Mouse (Mus musculus) adrenal gland, adult 18-20 months (tissue): ENCODE results near the gene Tor1aip1. TPM values are rescaled to one million over a fixed set of nuclear protein-coding genes. Genes with fewer than 3 reads are reported as not detected.
"Not testable (repeated sequence)": the region's sequence is repeated elsewhere in the genome, so short reads cannot be mapped to it uniquely, and the experiment has no call there.

Experiments
- DNase-seq, 2 experiments: peaks; one replicate each; pipeline ENCODE4 v3.0.0; 2021 to 2022; ENCODE audit warnings: low spot score in 2 of 2
- long read RNA-seq, 2 experiments: library from polyadenylated mRNA; stranded (forward); transcript quantifications; one replicate each; pipeline ENCODE4 v2.0.0; 2021
- total RNA-seq, 2 experiments: library from RNA; stranded (reverse); gene quantifications; 1 replicate in 1 of 2; 2 replicates in 1 of 2; pipeline ENCODE4 v1.2.3; 2021

Gene Tor1aip1
- 100 to 1,000 TPM; 102 to 127 TPM for total RNA-seq
- long read RNA-seq, experiment 1, full-length matches to known transcripts, result 15 of 16 reads
- long read RNA-seq, experiment 1, partial matches to known transcripts, result 1 of 16 reads
- long read RNA-seq, experiment 1, other reads (novel, unspliced or antisense), result 0 of 16 reads
- long read RNA-seq, experiment 2, full-length matches to known transcripts, result 27 of 31 reads
- long read RNA-seq, experiment 2, partial matches to known transcripts, result 1 of 31 reads
- long read RNA-seq, experiment 2, other reads (novel, unspliced or antisense), result 3 of 31 reads

- peak; percentile 93 to 95 for DNase-seq
These were observed at the start of gene Tor1aip1 for GRCm38 (mm10) chr1:156035930-156036737. Gene Tor1aip1 (minus strand): TSS chr1:156036480.

- no peak for DNase-seq
These were observed 49.5 kb upstream of the Tor1aip1 start for GRCm38 (mm10) chr1:156085770-156086169.

DNA sequence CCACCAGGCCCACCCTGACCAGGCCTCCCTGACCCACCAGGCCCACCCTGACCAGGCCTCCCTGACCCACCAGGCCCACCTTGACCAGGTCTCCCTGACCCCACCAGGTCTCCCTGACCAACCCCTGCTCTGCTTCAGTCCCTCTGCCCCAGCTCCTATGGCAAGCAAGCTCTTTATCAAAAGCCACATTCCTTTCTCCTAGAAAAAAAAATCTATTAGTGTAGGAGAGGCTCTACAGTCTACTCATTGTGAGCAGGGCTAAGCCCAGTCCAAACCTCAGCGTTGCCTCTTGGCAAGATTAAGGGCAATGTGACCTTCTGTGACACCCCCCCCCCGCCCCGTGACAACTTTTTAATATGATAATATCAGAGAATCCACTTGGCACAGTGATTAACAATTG is 48.3 kb upstream of the Tor1aip1 start:
- no peak for DNase-seq

GRCm38 (mm10) chr1:156077655-156078054 is 41.4 kb upstream of the Tor1aip1 start:
- DNase-seq, result no peak

GRCm38 (mm10) chr1:156076474-156076873 is 40.2 kb upstream of the Tor1aip1 start:
- no peak for DNase-seq

DNA sequence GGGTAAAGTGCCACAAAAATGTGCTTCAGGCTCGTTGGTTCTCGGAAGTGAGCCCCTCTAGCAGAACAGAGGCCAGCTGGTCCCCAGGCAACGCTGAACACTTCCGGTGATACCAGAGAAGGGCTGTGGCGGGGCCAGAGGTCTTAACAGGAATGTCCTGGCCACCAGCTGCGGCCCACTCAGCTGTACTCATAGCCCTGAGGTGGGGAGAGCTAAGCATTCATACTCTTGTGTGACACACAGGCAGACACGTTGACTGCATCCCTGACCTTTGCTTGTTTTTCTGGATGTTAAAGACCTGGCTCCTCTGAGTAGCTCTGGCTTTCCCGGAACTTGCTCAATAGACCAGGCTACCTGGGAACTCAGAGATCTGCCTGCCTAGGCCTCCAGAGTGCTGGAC is 38.3 kb upstream of the Tor1aip1 start:
- peak in 1 of 2 experiments; percentile 30 for DNase-seq

- no peak for DNase-seq
These were observed 37.0 kb upstream of the Tor1aip1 start for GRCm38 (mm10) chr1:156073169-156073821.

DNA sequence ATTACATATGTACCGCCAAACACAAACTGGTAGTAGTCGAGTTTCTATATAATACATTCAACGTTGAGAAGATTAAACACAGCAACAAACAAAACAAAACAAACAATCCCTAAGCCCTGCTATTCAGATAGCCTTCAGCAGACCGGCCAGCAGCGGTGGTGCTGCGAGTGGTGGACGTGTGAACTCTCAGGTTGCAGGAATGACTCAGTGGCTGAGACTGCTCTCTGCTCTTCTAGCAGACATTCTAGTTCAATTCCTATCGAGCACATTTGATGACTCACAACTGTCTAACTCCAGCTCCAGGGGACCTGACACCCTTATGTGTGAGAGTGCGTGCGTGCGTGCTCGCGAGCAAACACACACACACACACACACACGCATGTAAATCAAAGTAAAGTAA is 33.8 kb upstream of the Tor1aip1 start:
- DNase-seq, result no peak

DNA sequence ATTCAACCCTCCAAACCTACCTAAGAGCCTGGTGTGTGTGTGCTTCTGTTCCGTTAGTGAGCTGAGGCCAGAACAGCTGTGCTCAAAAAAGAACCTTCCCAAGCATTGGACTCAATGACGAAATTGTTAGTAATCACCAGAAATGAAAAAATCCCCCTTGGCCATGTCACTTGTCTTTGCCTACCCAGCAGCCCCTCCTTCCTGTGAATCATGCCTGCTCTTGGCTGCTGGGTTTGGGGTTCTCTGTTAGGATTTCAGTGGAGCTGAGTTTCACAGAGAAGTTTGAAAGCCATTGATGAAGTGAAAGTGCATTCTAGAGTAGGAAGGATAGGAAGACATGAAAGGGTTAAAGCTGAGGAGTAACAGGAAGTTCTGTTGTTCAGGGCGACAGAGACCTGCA is 29.9 kb upstream of the Tor1aip1 start:
- no peak for DNase-seq

- DNase-seq, result no peak
These were observed 25.9 kb upstream of the Tor1aip1 start for GRCm38 (mm10) chr1:156062193-156062592.

- DNase-seq, result no peak
These were observed 21.9 kb upstream of the Tor1aip1 start for GRCm38 (mm10) chr1:156058207-156058606.

DNA sequence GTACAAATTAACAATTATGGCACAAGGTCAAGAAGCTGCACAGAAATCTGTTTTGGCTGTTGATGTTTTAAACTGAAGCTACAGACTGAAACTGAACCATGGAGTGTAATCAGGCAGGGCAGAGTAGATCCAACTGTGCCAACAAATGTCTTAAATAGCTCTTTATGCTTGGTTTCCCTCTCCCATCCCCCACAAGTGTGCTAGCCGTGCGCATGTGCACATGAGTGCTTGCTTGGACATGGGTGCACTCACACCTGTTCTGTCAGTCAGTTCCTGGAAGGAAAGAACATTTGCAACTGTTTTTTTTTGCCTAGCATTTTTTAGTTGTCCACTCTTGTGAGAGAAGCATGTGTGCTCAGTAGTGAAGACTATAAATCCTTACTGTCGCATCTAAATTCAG is 10.4 kb upstream of the Tor1aip1 start:
- no peak for DNase-seq

- no peak for DNase-seq
These were observed 7.9 kb upstream of the Tor1aip1 start for GRCm38 (mm10) chr1:156044211-156044611.

DNA sequence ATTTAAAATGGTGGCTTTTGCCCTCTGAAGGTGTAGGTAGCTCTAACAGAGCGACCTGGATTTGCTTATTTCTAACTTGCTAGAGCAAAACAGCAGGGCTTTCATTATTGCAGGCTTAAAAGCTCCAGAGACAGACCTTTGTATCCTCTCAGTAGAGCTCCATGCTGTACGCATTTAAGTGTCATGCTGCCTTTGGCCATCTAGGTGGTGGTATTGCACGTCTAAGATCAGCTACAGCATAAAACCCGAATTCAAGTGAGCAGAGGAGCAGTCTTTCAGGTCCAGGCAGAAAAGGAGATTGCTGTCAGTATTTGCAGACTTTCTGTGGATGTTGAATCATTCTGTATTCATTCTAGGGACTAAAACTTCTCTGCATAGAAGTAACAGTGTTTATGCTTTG is 6.7 kb upstream of the Tor1aip1 start:
- no peak for DNase-seq

GRCm38 (mm10) chr1:156042481-156042880 is 6.2 kb upstream of the Tor1aip1 start:
- no peak for DNase-seq

- DNase-seq, result no peak
These were observed 5.4 kb upstream of the Tor1aip1 start for GRCm38 (mm10) chr1:156041451-156042241.

- DNase-seq, result peak; percentile 86 to 90
These were observed 4.6 kb upstream of the Tor1aip1 start for GRCm38 (mm10) chr1:156040731-156041401.

DNA sequence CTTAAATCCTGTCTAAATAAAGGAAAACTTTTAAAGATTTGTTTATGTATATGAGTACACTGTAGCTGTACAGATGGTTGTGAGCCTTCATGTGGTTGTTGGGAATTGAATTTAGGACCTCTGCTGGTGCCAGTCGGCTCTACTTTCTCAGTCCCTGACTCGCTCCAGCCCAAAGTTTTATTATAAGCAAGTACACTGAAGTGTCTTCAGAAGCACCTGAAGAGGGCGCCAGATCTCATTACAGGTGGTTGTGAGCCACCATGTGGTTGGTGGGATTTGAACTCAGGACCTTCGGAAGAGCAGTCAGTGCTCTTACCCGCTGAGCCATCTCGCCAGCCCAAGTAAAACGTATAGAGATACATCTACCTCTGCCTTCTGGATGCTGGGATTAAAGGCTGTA is 3.7 kb upstream of the Tor1aip1 start:
- not testable (repeated sequence) for DNase-seq

GRCm38 (mm10) chr1:156037144-156037583 is 884 bp upstream of the Tor1aip1 start:
- DNase-seq, result peak; percentile 36 to 43

- DNase-seq, result peak; percentile 81 to 82
These were observed 881 bp downstream of the Tor1aip1 start, which contains the start of gene Tor1aip2 for GRCm38 (mm10) chr1:156035269-156035929. Gene Tor1aip2 (plus strand): TSS chr1:156035403.
